Mouse (Mus musculus) bone marrow macrophage, adult 2 months (primary cell): ENCODE measurements around the gene Bbx. TPM values are rescaled to one million over a fixed set of nuclear protein-coding genes. Genes with fewer than 3 reads are reported as not detected.

Experiments used
- H3K27ac ChIP-seq: 2 replicates; pipeline ENCODE4 v1.5.1; 2012; ENCODE audit warnings: low read depth, low read length; ENCODE audit not compliant: insufficient read depth
- H3K4me1 ChIP-seq: 2 replicates; pipeline ENCODE4 v1.6.1; 2012; ENCODE audit warnings: low read length; ENCODE audit not compliant: control insufficient read depth, insufficient read depth
- H3K4me3 ChIP-seq: 2 replicates; pipeline ENCODE4 v1.5.1; 2012; ENCODE audit warnings: mild to moderate bottlenecking, low read length, moderate library complexity; ENCODE audit not compliant: insufficient read depth
- CTCF ChIP-seq: IDR thresholded peaks from 2 replicates; pipeline ENCODE4 v1.5.1; 2012; ENCODE audit warnings: low read depth, mild to moderate bottlenecking, low read length, moderate library complexity
- POLR2A ChIP-seq: IDR thresholded peaks from 2 replicates; pipeline ENCODE4 v1.6.1; 2012; ENCODE audit warnings: mild to moderate bottlenecking, low read depth, low read length, borderline replicate concordance
- polyA plus RNA-seq: library from polyadenylated mRNA; stranded (reverse); fragments of >200 nt; gene quantifications from 2 replicates; pipeline ENCODE4 v1.2.4, GENCODE M21; 2012; ENCODE audit not compliant: missing spikeins, insufficient read depth, insufficient read length

Gene Bbx
- polyA plus RNA-seq, 1 experiment = 33.4 TPM

DNA sequence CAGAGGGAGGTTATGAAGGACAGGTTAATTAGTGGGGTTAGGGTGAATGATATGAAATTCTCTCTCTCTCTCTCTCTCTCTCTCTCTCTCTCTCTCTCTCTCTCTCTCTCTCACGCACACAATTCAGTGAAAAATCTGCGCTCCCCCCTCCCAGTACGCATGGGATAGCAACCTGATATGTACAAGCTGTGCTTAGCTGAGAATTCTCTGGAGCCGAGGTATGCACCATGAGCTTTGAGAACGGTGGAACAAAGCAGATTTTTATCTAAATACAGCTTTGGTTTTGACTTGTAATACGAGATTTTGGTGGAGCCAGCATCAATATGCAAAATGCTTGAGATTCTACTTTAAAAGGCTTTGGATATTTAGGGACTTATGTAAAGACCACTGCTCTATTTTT, 243.1 kb downstream of the Bbx start:
- no peaks in the 10 kb centered on the region for H3K4me1 ChIP-seq
- TF ChIP-seq CTCF = no peak
- TF ChIP-seq POLR2A = no peak
- no peak overlapping the region for H3K4me3 ChIP-seq
- no peak overlapping the region for H3K27ac ChIP-seq

DNA sequence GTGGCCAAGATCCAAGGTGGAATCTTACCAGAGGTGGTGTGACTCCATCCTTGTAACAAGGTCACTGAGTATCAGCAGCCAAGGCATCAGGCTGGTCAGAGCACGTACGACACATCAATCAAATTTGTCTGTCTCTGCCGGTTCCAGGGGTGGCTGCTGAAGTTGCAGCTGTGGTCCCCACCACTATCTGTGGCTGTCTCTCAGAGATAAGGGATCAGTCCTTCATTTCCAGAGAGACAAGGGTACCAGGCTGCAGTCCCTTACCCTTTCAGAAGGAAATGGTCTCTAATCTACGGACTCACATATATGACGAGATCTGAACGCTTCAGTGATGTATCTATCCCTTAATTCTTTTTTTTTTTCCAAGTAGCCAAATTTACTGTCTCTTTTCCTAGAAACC, 245.6 kb downstream of the Bbx start:
- H3K4me3 ChIP-seq = no peak overlapping the region
- no peak overlapping the region for H3K27ac ChIP-seq
- no peaks in the 10 kb centered on the region for H3K4me1 ChIP-seq
- no peak for TF ChIP-seq POLR2A
- no peak for TF ChIP-seq CTCF

DNA sequence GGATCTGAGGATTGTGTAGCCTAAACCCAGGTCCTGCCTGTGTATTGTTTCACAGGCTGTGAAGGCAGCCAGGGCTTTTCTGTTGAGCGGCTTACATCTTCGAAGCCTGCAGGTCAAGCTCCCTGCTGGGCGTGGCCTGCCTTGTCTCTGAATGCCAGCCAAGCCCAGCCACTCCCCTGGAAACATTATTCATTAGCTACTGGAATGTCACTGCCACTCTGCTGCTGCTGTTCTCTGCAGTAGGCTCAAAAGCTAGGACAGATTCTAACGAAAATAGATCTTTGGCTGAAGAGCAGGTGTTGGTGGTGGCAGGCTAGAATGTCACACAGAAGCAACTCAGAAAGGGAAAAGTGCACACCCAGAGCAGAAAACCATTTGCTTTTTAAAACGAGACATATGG, 247.1 kb downstream of the Bbx start:
- TF ChIP-seq CTCF (no peak), POLR2A (no peak)
- H3K4me1 ChIP-seq = no peaks in the 10 kb centered on the region
- no peak overlapping the region for H3K27ac ChIP-seq
- H3K4me3 ChIP-seq = no peak overlapping the region

DNA sequence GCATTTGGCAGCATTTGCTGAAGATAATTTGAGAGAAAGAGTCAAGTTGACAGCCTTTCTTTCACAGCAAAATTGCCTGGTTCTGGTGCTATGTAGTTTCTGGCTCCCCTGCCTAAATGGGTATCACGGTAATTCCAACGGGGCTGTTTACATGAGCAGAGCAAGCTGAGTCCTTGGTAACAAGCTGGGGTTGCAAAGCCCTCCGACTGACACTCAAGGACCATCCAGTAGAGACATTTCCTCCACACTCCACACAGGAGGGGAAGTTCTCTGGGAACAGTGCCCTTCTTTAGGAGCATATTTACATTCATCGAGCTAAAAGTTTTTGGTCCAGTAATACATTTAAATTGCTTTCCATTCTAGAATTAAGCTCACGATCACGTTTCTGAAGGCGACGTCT, 249.2 kb downstream of the Bbx start:
- Histone ChIP-seq H3K4me1 (no peaks in the 10 kb centered on the region), H3K27ac (no peak overlapping the region), H3K4me3 (no peak overlapping the region)
- TF ChIP-seq CTCF (no peak), POLR2A (no peak)

DNA sequence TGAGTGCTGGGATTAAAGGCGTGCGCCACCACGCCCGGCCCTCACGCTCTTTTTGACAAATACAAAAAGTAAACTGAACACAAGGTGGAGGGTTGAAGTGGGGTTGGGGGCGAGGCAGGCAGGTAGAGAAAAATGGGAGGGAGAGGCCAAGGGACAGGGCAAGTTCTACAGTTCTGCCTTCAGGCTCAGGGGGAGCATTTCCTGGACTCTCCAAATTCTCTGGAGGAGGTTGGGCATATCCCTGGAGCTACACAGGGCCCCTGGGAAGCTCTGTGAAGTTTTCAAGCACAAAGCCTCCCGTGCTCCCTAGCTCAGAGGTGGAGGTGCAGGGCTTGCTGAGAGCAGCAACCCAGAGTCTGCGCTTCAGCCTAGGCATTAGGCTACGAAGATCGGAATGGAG, 249.6 kb downstream of the Bbx start:
- H3K4me3 ChIP-seq = no peak overlapping the region
- TF ChIP-seq POLR2A (no peak), CTCF (no peak)
- no peaks in the 10 kb centered on the region for H3K4me1 ChIP-seq
- no peak overlapping the region for H3K27ac ChIP-seq

DNA sequence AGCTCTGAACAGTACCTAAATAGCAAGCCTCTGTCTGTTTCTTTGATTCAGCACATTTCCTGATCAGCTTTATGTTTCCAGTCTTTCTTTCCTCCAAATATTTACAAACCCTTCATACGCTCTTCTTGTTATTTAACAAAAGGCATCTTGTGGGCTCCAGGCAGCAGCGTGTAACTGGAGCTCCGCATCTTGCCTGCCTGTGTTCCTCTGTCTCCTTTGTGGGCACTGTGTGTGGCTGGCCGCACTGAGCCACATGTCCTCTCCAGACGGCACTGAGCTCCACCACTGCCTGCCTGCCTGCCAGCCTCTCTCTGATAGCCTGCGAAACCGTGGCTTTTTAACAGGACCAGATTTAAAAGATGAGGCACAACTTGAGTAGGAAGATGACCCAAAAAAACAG, 259.4 kb downstream of the Bbx start:
- no peak for TF ChIP-seq POLR2A
- no peak for TF ChIP-seq CTCF
- Histone ChIP-seq H3K27ac (no peak overlapping the region), H3K4me3 (no peak overlapping the region), H3K4me1 (no peaks in the 10 kb centered on the region)

DNA sequence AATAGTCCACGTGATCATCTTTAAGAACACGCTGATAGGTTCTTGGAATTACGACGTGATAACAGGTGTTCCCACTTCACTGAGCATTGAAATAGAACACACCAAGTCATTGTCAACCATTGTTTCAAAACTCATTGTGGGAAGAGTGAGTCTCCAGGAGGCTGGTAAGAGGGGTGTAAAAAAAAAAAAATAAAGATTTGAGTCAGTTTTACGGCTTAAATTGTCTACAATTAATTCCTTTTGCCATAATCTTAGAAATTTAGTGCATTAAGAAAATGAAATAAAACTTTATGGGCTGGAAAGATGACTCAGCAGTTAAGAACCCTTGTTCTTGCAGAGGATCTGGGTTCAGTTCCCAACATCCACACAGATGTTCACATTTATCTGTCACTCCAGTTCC, 261.4 kb downstream of the Bbx start:
- TF ChIP-seq POLR2A (no peak), CTCF (no peak)
- H3K4me1 ChIP-seq = no peaks in the 10 kb centered on the region
- H3K4me3 ChIP-seq = no peak overlapping the region
- H3K27ac ChIP-seq = no peak overlapping the region

DNA sequence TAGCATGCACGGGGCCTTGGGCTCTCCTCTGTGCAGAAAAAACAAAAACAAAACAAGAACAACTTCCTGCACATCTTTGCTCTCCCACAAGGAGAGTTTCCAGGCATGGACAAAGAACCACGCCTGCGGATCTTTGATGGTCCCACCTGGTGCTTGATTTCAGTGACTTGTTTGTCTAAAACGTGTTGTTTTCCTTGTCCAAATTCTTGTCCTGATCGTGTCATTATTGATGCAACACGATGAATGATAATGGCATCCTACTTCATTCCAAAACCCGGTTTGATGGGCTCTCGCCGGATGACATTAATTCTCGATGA, 264.2 kb downstream of the Bbx start:
- no peak overlapping the region for H3K27ac ChIP-seq
- TF ChIP-seq POLR2A (no peak), CTCF (no peak)
- no peak overlapping the region for H3K4me3 ChIP-seq
- peaks cover 2% of the 10 kb centered on the region; the same call in 1 of the 2 replicates for H3K4me1 ChIP-seq

DNA sequence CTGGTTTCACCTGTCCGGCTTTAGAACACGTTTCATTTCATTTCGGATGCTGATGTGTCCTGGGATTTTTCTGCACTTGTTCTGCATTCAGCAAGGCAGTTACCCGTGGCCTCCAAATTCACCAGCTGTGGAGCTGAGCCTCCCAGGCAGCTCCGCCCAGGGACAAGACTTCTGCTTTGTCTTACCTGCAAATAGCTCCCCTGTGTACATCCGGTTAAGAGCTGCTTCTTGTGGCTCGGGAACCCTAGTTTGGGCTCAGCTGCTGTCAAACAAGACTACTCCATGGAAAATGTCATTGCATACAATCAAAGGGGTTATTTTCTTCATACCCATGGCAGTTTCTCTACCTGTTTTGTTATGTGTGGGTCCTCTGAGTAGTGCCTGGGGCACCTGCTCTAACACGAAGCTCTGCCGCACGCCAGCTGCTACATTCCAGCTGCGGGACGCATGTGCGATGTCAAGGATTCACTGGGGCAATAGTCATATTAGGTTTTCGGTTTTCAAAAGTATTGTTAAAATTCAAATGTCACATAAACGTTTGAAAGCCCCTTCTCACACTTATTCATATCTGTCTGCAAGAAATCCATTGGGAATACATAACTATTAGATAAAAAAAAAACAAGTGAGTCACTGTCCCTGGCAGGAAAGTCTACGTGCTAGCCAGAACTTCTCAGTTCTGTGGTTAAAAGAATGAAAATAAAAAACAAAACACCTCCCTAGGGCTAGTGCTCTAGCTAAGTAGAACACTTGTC, 264.8 kb downstream of the Bbx start:
- Histone ChIP-seq H3K27ac (no peak overlapping the region), H3K4me3 (no peak overlapping the region), H3K4me1 (peaks cover 2% of the 10 kb centered on the region; the same call in 1 of the 2 replicates)
- TF ChIP-seq POLR2A = no peak
- TF ChIP-seq CTCF = no peak

DNA sequence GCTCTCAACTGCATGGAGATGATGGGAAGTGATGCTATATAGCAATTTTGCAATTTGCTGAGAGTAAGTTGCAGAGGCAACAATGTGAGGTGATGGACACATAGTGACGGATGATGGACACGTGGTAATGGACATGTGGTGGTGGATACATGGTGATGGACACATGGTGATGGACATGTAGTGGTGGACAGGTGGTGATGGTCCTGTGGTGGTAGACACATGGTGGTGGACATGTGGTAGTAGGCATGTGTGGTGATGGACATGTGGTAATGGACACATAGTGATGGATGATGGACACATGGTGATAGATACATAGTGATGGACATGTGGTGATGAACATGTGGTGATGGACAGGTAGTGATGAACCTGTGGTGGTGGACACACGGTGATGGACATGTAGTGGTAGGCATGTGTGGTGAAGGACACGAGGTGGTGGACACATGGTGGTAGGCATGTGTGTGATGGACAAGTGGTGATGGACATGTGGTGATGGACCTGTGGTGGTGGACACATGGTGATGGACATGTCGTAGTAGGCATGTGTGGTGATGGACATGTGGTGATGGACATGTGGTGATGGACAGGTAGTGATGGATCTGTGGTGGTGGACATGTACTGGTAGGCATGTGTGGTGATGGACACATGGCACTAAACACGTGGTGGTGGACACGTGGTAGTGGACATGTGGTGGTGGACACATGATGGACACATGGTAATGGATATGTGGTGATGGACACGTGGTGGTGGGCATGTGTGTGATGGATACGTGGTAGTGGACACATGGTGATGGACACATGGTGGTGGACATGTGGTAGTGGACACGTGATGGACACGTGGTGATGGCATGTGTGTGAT, 271.5 kb downstream of the Bbx start:
- H3K27ac ChIP-seq = no peak overlapping the region
- peaks cover 2% of the 10 kb centered on the region; the same call in 1 of the 2 replicates for H3K4me1 ChIP-seq
- H3K4me3 ChIP-seq = no peak overlapping the region
- no peak for TF ChIP-seq POLR2A
- no peak for TF ChIP-seq CTCF
